Mouse (Mus musculus) megakaryocyte, embryonic 14.5 days (primary cell): ENCODE data around the gene Lrmda.

Experiments used
- FLI1 ChIP-seq: IDR thresholded peaks from 2 replicates; pipeline ENCODE4 v1.6.1; 2012; ENCODE audit warnings: low read length, inconsistent platforms, mixed read lengths
- GATA1 ChIP-seq: IDR thresholded peaks from 3 replicates; pipeline ENCODE4 v1.6.1; 2012; ENCODE audit warnings: mixed read lengths, low read length, inconsistent platforms, borderline replicate concordance

GRCm38 (mm10) chr14:22597508-22597907 is 578.0 kb downstream of the Lrmda start:
- TF ChIP-seq FLI1 (no peak), GATA1 (no peak)
